Mouse (Mus musculus) liver, embryonic 16.5 days (tissue): Measurements from ENCODE around the gene Krt80. TPM values are rescaled to one million over a fixed set of nuclear protein-coding genes. Genes with fewer than 3 reads are reported as not detected.

Source experiments
- ATAC-seq: fragments of 200-750 bp; cut with Nextera tagmentation; 2 replicates; pipeline ENCODE4 v1.8.0; 2017; ENCODE audit warnings: low read depth, mild to moderate bottlenecking, moderate number of reproducible peaks, moderate library complexity
- H3K27ac ChIP-seq: fragments of 300-500 bp; sonication (generic); 2 replicates; pipeline ENCODE4 v1.5.1; 2014; ENCODE audit warnings: mild to moderate bottlenecking, low read length
- H3K27me3 ChIP-seq: fragments of 300-500 bp; sonication (generic); 2 replicates; pipeline ENCODE4 v1.6.1; 2014; ENCODE audit warnings: low read depth, low read length, mixed read lengths; ENCODE audit not compliant: control insufficient read depth, insufficient read depth
- H3K36me3 ChIP-seq: fragments of 300-500 bp; sonication (generic); 2 replicates; pipeline ENCODE4 v1.6.1; 2014; ENCODE audit warnings: mild to moderate bottlenecking; ENCODE audit not compliant: control insufficient read depth, insufficient read depth
- H3K4me1 ChIP-seq: fragments of 300-500 bp; sonication (generic); 2 replicates; pipeline ENCODE4 v1.6.1; 2014; ENCODE audit warnings: low read depth, low read length, mixed read lengths; ENCODE audit not compliant: control insufficient read depth
- H3K4me2 ChIP-seq: fragments of 300-500 bp; sonication (generic); 2 replicates; pipeline ENCODE4 v1.6.1; 2014; ENCODE audit warnings: low read depth, low read length, mixed read lengths
- H3K4me3 ChIP-seq: fragments of 300-500 bp; sonication (generic); 2 replicates; pipeline ENCODE4 v1.5.1; 2014; ENCODE audit warnings: low read depth, mild to moderate bottlenecking, low read length
- H3K9ac ChIP-seq: fragments of 300-500 bp; sonication (generic); 2 replicates; pipeline ENCODE4 v1.6.1; 2014; ENCODE audit warnings: low read depth, low read length
- H3K9me3 ChIP-seq: fragments of 300-500 bp; sonication (generic); replicated peaks from 2 replicates; pipeline ENCODE4 v1.6.1; 2016; ENCODE audit warnings: low read length; ENCODE audit not compliant: control insufficient read depth
- WGBS: fragments of 180-500 bp; shearing (Covaris S2); extraction: QIAGEN DNeasy Blood & Tissue Kit; methylation state at CpG from one replicate; pipeline ENCODE4 v1.1.7; 2014; ENCODE audit not compliant: insufficient replicate concordance; 5-methylcytosine and 5-hydroxymethylcytosine counted together
- polyA plus RNA-seq: library from polyadenylated mRNA; unstranded; fragments of >200 nt; fragmentation: Nextera tagmentation; extraction: Ambion mirVana; gene quantifications from 2 replicates; pipeline ENCODE4 v1.2.1, GENCODE M21; 2015

Krt80 gene
- polyA plus RNA-seq, 1 experiment from 2014 or later = 0.52 TPM

DNA sequence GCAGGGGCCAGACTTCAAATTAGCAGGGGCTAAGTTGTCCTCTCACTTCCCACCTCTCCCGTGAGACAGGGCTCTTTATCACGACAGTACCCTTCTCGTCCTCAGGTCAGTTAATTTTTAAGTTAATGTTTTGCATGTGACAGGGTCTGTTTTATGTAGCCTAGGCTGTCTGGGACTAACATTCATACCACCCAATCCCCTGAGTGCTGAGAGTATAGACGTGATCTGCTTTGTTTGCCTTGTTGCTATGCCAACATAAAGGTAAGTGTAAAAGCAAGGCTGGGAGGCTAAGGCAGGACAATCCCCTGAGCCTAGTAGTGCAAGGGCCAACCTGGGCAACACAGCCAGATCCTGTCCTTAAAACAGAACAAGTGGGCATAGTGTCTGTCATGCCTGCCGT is 60.5 kb downstream of the Krt80 start:
- no peaks in the 10 kb centered on the region for H3K4me1 ChIP-seq
- ATAC-seq = no peak
- no peak overlapping the region for H3K4me2 ChIP-seq
- peak overlapping the region; percentile 46; the same call in 1 of the 2 replicates for H3K27ac ChIP-seq
- WGBS = 26% methylated on average over 5 of the region's 5 CpGs
- H3K9ac ChIP-seq = no peak overlapping the region
- H3K27me3 ChIP-seq = no peaks in the 10 kb centered on the region
- no peak overlapping the region for H3K4me3 ChIP-seq
- no peaks in the 10 kb centered on the region for H3K9me3 ChIP-seq
- H3K36me3 ChIP-seq = no peaks in the 10 kb centered on the region

DNA sequence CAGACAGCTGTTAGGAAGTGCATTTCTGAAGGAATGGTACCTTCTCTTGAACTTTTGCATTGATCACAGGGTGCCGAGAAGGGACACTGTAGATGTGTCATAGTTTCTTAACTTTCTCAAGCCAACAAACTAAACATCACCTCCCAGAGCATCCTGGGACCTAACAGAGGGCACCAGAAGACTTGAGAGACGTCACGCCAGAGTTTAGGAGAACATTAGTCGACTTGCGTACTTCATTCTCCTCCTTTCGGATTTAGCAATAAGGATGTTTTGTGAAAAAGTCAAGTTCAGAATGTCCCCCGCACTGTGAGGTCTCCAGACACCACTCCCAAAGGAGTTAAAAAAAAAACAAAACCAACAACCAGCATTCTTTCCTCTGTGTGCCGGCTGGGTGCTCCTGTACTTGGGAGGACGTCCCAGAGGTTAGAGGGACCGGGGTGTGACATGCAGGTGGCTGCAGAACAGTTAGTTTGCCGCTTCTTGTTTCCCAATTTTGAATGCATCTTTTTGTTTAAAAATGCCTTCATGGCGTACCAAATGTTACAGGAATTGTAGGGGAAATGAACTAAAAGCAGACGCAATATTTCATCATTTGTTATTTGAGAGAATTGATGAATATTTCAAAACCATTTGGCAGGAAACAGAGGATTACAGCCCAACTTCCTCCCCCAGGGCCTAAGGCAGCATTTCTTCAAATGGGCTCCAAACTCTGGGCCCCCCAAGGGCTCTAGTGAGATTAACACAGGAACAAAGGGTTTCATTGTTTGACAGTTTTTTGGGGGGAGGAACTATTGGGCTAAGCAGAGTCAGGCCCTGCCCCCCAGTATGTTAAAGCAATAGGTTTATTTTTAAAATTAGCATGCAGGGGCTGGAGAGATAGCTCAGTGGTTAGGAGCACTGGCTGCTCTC is 61.3 kb downstream of the Krt80 start:
- no peak overlapping the region for H3K9ac ChIP-seq
- H3K36me3 ChIP-seq = no peaks in the 10 kb centered on the region
- no peaks in the 10 kb centered on the region for H3K27me3 ChIP-seq
- no peaks in the 10 kb centered on the region for H3K4me1 ChIP-seq
- ATAC-seq = no peak
- no peak overlapping the region for H3K4me2 ChIP-seq
- H3K4me3 ChIP-seq = no peak overlapping the region
- WGBS = 42% methylated on average over 13 of the region's 13 CpGs
- peak overlapping the region; percentile 46; the same call in 1 of the 2 replicates for H3K27ac ChIP-seq
- H3K9me3 ChIP-seq = no peaks in the 10 kb centered on the region

DNA sequence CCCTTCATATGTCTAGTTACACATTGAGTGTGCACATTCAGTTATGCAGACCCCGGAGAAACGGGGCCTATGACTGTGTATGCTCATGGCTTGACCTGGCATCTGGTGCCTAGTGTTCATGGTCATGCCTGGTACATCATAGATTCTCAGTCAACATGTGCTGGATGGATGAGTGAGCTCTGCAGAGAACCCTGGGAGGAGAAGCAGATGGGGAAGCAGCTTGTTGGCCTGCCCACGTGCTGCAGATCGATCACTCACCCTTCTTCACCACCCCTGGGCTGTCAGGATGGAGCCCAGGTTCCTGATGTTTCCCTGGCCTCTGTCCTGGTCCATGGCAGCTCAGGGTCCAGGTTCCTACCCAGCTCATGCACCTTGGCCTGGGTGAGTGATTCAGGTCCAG is 63.5 kb downstream of the Krt80 start:
- ATAC-seq = no peak
- Histone ChIP-seq H3K9ac (no peak overlapping the region), H3K4me2 (no peak overlapping the region), H3K4me3 (no peak overlapping the region), H3K36me3 (no peaks in the 10 kb centered on the region), H3K9me3 (no peaks in the 10 kb centered on the region), H3K27me3 (no peaks in the 10 kb centered on the region), H3K27ac (no peak overlapping the region), H3K4me1 (no peaks in the 10 kb centered on the region)
- 63% methylated on average over 4 of the region's 4 CpGs for WGBS

DNA sequence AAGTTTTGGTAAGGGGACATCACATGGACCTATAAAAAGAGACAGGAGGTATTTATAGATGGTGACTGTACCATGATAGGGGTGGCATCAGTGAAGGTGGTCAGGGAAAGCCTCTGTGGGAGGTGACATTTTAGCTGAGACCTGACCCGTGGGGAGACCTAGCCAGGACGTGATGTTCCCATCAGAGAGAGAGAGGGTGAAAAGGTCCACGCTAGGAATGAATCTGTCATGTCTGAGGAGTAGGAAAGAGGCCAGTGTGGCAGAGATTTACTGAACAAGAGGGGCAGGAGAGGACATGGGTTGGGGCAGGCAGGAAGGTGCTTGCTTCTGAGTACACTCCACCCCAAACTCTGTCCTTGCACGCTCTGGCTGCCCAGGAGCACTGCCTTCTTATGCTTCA is 66.1 kb downstream of the Krt80 start:
- Histone ChIP-seq H3K4me3 (no peak overlapping the region), H3K4me2 (no peak overlapping the region), H3K36me3 (no peaks in the 10 kb centered on the region), H3K9ac (no peak overlapping the region), H3K9me3 (no peaks in the 10 kb centered on the region), H3K27ac (no peak overlapping the region), H3K4me1 (no peaks in the 10 kb centered on the region; the same call in 1 of the 2 replicates), H3K27me3 (no peaks in the 10 kb centered on the region)
- WGBS = 64% methylated on average over 4 of the region's 4 CpGs
- ATAC-seq = no peak

DNA sequence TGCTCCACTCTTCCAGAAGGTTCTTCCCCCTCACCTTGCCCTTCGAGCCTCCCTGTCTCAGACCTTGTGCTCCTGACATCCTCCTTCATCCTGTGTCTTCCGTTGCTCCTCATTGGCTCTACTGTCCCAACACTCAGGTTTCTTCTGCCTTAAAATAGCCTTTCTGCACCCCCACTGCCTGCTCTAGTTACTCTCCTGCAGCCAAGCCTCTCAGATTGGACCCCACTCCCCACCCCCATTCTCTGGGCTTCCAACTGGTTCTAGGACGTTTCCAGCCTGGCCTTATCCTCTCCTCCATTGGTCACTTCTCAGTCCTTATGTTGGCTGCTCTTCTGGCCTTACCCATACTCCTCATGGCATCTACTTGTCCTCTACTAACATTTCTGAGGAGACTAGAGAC is 67.8 kb downstream of the Krt80 start:
- H3K27me3 ChIP-seq = no peaks in the 10 kb centered on the region
- H3K4me2 ChIP-seq = no peak overlapping the region
- H3K9ac ChIP-seq = no peak overlapping the region
- no peaks in the 10 kb centered on the region; the same call in 1 of the 2 replicates for H3K4me1 ChIP-seq
- WGBS = 68% methylated on average over 3 of the region's 3 CpGs
- H3K4me3 ChIP-seq = no peak overlapping the region
- H3K36me3 ChIP-seq = no peaks in the 10 kb centered on the region
- no peak for ATAC-seq
- no peak overlapping the region for H3K27ac ChIP-seq
- H3K9me3 ChIP-seq = no peaks in the 10 kb centered on the region

DNA sequence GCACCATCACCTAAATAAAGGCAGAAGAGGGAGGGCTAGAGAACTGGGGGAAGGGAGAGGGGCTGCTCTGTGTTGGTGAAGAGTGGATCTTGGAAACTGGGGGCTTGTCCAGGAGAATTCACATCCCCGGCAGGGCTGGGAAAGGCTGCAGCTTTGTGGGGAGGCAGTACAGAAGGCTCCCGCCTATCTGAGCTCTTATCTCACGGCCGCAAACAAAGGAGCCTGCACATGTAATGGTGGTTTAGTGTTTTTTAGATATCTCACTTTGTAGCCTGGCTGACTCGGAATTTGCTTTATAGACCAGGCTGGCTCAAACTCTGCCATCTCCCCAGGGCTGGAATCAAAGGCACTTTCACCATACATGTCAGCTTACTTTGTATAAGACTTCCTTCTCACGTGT is 69.8 kb downstream of the Krt80 start:
- Histone ChIP-seq H3K27ac (no peak overlapping the region), H3K27me3 (no peaks in the 10 kb centered on the region), H3K9ac (no peak overlapping the region), H3K4me1 (no peaks in the 10 kb centered on the region; the same call in 1 of the 2 replicates), H3K36me3 (no peaks in the 10 kb centered on the region), H3K4me3 (no peak overlapping the region), H3K9me3 (no peaks in the 10 kb centered on the region), H3K4me2 (no peak overlapping the region)
- no peak for ATAC-seq
- WGBS = 14% methylated on average over 6 of the region's 6 CpGs

DNA sequence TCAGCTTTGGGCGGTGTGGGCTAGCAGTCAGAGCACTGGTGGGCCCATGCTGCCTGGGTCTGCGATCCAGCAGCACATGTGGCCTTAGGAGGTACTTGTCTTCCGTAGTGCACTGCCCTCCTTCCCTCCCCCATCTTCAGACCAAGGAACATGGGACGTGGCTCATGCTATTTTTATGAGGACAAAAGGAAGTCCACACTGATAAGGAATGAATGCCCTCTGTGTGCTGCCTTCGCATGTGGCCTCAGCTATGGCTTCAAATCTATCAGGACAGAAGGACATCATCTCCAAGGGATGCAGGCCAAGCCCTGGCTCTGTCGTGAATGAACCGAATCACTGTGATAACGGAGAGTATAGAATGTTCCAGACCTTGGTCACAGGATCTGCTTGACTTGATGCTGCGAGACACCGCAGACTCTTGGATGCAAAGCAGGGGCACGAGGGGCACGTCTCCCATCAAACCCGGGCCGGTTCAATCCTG is 70.4 kb downstream of the Krt80 start:
- no peak overlapping the region for H3K27ac ChIP-seq
- no peak overlapping the region for H3K4me2 ChIP-seq
- no peaks in the 10 kb centered on the region for H3K9me3 ChIP-seq
- no peak overlapping the region for H3K9ac ChIP-seq
- no peaks in the 10 kb centered on the region; the same call in 1 of the 2 replicates for H3K4me1 ChIP-seq
- H3K36me3 ChIP-seq = no peaks in the 10 kb centered on the region
- 48% methylated on average over 14 of the region's 14 CpGs for WGBS
- no peaks in the 10 kb centered on the region for H3K27me3 ChIP-seq
- no peak overlapping the region for H3K4me3 ChIP-seq
- ATAC-seq = peak; percentile 32; the same call in 1 of the 2 replicates

DNA sequence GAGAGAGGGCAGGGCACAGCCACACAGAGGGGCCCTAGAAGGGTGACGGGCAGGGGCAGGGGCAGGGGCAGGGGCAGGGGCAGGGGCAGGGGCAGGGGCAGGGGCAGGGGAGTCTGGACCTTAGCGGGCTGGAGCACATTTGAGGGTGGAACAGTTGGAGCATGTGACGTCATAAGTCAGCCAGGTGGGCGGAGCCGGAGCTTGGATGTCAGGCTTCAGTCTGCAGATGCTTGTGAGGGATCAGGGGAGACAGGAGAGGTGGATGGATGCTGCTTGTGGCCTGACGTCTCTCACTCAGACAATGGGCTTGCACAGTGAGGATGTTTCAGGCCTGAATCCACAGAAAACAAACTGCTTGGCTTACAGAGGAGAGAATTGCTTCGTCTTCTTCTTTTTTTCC is 71.4 kb downstream of the Krt80 start:
- WGBS = 20% methylated on average over 7 of the region's 7 CpGs
- Histone ChIP-seq H3K36me3 (no peaks in the 10 kb centered on the region), H3K4me2 (no peak overlapping the region)

DNA sequence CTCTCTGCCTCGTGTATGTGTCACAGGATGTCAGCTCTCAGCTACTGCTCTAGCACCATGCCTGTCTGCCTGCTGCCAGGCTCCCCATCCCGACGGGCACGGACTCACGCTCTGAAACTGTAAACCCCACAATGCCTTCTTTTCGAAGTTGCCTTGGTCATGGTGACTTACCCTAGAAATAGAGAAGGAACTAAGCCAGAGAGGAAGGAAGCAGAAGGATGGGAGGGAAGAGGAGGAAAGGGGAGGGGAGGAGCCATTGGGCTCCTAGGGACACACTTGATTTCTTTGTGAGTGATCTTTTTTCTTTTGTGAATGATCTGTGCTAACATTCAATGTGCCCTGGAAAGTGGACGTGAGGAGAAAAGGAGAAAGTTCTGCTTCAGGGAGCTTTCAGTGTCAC is 72.0 kb downstream of the Krt80 start:
- Histone ChIP-seq H3K4me3 (no peak overlapping the region), H3K4me1 (no peaks in the 10 kb centered on the region; the same call in 1 of the 2 replicates), H3K9ac (no peak overlapping the region), H3K27me3 (no peaks in the 10 kb centered on the region), H3K9me3 (no peaks in the 10 kb centered on the region), H3K27ac (no peak overlapping the region), H3K4me2 (no peak overlapping the region), H3K36me3 (no peaks in the 10 kb centered on the region)
- WGBS = 17% methylated on average over 7 of the region's 7 CpGs
- no peak for ATAC-seq

More for the DNA sequence above, 71.4 kb downstream of the Krt80 start:
- H3K27ac ChIP-seq = no peak overlapping the region
- no peaks in the 10 kb centered on the region; the same call in 1 of the 2 replicates for H3K4me1 ChIP-seq
- ATAC-seq = no peak
- H3K4me3 ChIP-seq = no peak overlapping the region
- no peak overlapping the region for H3K9ac ChIP-seq
- no peaks in the 10 kb centered on the region for H3K9me3 ChIP-seq
- H3K27me3 ChIP-seq = no peaks in the 10 kb centered on the region
